Mouse (Mus musculus) hindbrain, embryonic 11.5 days (tissue): ENCODE results near the gene Cnot6. TPM values are rescaled to one million over a fixed set of nuclear protein-coding genes. Genes with fewer than 3 reads are reported as not detected.

Experiments used
- ATAC-seq: fragments of 200-750 bp; cut with Nextera tagmentation; 2 replicates; pipeline ENCODE4 v1.8.0; 2017; ENCODE audit warnings: mild to moderate bottlenecking, moderate TSS enrichment, moderate library complexity; ENCODE audit not compliant: low FRiP score
- DNase-seq: peaks from one replicate; pipeline ENCODE4 v3.0.0-alpha.2; 2015; ENCODE audit warnings: low spot score
- H3K27ac ChIP-seq: fragments of 300-500 bp; sonication (generic); 2 replicates; pipeline ENCODE4 v1.5.1; 2014; ENCODE audit warnings: mild to moderate bottlenecking, low read depth, low read length
- H3K27me3 ChIP-seq: fragments of 300-500 bp; sonication (generic); 2 replicates; pipeline ENCODE4 v1.6.1; 2014; ENCODE audit warnings: mild to moderate bottlenecking, low read length, moderate library complexity, mixed read lengths; ENCODE audit not compliant: control insufficient read depth, insufficient read depth
- H3K36me3 ChIP-seq: fragments of 300-500 bp; sonication (generic); 2 replicates; pipeline ENCODE4 v1.6.1; 2014; ENCODE audit warnings: mild to moderate bottlenecking, low read length, moderate library complexity, mixed read lengths; ENCODE audit not compliant: control insufficient read depth, insufficient read depth
- H3K4me1 ChIP-seq: fragments of 300-500 bp; sonication (generic); replicated peaks from 2 replicates; pipeline ENCODE4 v1.6.1; 2014; ENCODE audit warnings: low read length, mixed read lengths; ENCODE audit not compliant: control insufficient read depth, insufficient read depth
- H3K4me2 ChIP-seq: fragments of 300-500 bp; sonication (generic); replicated peaks from 2 replicates; pipeline ENCODE4 v1.6.1; 2014; ENCODE audit warnings: mild to moderate bottlenecking, low read depth, low read length
- H3K4me3 ChIP-seq: fragments of 300-500 bp; sonication (generic); 2 replicates; pipeline ENCODE4 v1.5.1; 2014; ENCODE audit warnings: low read depth, low read length
- H3K9ac ChIP-seq: fragments of 300-500 bp; sonication (generic); 2 replicates; pipeline ENCODE4 v1.6.1; 2014; ENCODE audit warnings: low read depth, low read length
- H3K9me3 ChIP-seq: fragments of 300-500 bp; sonication (generic); 2 replicates; pipeline ENCODE4 v1.6.1; 2016; ENCODE audit warnings: low read length; ENCODE audit not compliant: control insufficient read depth
- WGBS: fragments of 180-500 bp; shearing (Covaris S2); extraction: QIAGEN DNeasy Blood & Tissue Kit; methylation state at CpG from one replicate; pipeline ENCODE4 v1.1.7; 2014; 5-methylcytosine and 5-hydroxymethylcytosine counted together
- polyA plus RNA-seq: library from polyadenylated mRNA; unstranded; fragments of >200 nt; fragmentation: Nextera tagmentation; extraction: Ambion mirVana; gene quantifications from 2 replicates; pipeline ENCODE4 v1.2.1, GENCODE M21; 2014

Cnot6 gene
- polyA plus RNA-seq, 1 experiment from 2014 or later = 65.3 TPM

DNA sequence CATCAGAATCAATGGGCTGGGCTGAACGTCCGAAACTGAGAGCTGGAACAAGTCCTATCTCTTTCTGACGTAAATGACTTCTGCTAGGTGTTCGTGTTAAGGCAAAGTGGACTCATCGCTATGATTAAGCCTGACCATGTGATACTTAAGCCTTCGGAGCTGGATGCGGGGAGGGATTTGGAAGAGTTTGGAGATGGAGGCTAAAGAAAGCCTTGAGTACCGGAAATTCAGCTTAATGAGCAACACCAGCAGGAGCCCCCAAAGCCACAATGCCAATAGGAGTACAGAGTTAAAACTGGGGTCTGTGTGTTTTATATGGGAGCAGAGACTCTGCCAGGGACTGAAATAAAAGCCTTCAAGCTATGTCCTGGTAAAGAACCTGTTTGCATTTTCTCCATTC, 29.7 kb upstream of the Cnot6 start:
- no peak overlapping the region for H3K27ac ChIP-seq
- no peaks in the 10 kb centered on the region for H3K36me3 ChIP-seq
- H3K9me3 ChIP-seq = no peaks in the 10 kb centered on the region
- no peak for DNase-seq
- H3K4me2 ChIP-seq = no peak overlapping the region
- 81% methylated on average over 8 of the region's 8 CpGs for WGBS
- no peak overlapping the region for H3K9ac ChIP-seq
- peaks cover 2% of the 10 kb centered on the region; the same call in 1 of the 2 replicates for H3K4me1 ChIP-seq
- H3K4me3 ChIP-seq = no peak overlapping the region
- no peak for ATAC-seq
- no peaks in the 10 kb centered on the region for H3K27me3 ChIP-seq

DNA sequence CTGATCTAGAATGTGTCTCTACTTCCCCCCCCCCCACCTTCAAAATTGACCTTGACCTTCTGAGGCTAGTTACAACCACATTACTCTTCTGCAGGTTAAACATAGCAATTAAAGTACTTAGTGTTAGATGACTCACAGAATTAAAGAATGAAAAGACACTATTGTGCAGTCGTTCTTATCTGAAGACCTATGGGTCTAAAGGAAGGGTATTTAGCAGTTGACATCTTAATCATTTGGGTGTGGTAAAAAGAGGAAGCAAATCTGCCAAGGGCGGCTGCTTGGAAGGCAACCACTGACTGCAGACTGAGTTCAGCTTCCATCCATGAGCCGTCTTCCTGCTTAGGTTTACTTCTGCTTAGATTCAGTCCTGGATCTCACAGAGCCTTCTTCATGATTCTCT, 27.3 kb upstream of the Cnot6 start:
- Histone ChIP-seq H3K36me3 (no peaks in the 10 kb centered on the region), H3K9me3 (no peaks in the 10 kb centered on the region), H3K27ac (no peak overlapping the region), H3K4me2 (no peak overlapping the region), H3K4me1 (peaks cover 2% of the 10 kb centered on the region; the same call in 1 of the 2 replicates), H3K4me3 (no peak overlapping the region), H3K27me3 (no peaks in the 10 kb centered on the region), H3K9ac (no peak overlapping the region)
- ATAC-seq (no peak), DNase-seq (no peak)
- WGBS = 80% methylated on average over 3 of the region's 3 CpGs

DNA sequence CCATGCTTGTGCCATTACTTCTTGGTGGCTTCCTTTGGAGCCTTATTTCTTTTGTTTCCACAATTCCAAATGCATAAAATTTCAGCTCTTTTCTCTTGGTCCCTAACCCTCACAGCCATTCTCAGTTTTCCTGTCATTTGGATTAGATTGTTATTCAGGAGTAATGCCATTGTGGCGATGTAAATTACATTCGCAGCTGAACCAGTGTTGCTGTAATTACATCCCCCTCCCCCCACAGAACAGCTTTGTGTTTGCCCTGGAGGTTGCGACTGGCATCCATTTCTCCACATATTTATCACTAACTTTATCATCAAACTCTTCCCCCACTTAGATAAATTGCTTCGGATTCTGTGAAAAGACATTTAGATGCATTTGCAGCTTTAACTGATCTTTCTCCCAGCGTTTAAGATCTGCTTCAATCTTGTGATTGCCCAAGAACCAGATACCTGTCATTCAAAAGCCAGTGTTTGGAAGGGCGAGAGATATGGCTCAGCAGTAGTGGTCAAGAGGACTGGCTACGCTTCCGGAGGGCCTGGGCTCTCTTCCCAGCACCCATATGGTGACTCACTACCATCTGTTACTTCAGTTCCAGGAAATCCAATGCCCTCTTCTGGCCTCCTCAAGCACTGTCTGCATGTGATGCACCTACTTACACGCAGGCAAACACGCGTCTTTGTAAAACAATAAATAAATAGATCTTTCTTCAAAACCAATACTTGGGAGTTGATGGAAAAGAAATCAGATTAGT, 26.3 kb upstream of the Cnot6 start:
- no peaks in the 10 kb centered on the region for H3K27me3 ChIP-seq
- H3K4me1 ChIP-seq = peaks cover 2% of the 10 kb centered on the region; the same call in 1 of the 2 replicates
- no peak overlapping the region for H3K9ac ChIP-seq
- no peaks in the 10 kb centered on the region for H3K9me3 ChIP-seq
- peak; percentile 42 for DNase-seq
- H3K4me3 ChIP-seq = no peak overlapping the region
- no peak overlapping the region for H3K4me2 ChIP-seq
- no peak for ATAC-seq
- H3K27ac ChIP-seq = no peak overlapping the region
- 74% methylated on average over 11 of the region's 11 CpGs for WGBS
- no peaks in the 10 kb centered on the region for H3K36me3 ChIP-seq

DNA sequence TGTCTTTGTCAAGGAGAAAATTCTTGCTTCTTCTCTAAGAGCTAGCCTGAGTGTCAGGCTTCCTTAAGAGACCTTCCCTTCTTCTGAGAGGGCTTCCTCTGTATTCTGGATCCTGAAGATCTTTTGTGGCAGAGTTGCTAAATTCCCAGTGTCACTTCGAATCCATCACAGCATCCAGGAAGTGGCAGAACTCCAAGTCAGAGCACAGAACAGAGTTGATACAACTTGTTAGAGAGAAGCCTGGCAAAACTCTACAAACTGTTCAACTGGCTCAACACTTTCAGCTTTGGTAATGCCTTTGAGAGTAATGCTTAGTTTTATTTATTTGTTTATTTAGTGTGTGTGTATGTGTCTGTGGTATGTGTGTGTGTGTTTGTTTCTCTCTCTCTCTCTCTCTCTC, 25.1 kb upstream of the Cnot6 start:
- Histone ChIP-seq H3K4me1 (no peaks in the 10 kb centered on the region; the same call in 1 of the 2 replicates), H3K4me2 (no peak overlapping the region), H3K36me3 (no peaks in the 10 kb centered on the region), H3K9ac (no peak overlapping the region), H3K9me3 (no peaks in the 10 kb centered on the region), H3K27ac (no peak overlapping the region), H3K27me3 (no peaks in the 10 kb centered on the region), H3K4me3 (no peak overlapping the region)
- 62% methylated on average over 1 of the region's 1 CpGs for WGBS
- ATAC-seq (no peak), DNase-seq (no peak)

DNA sequence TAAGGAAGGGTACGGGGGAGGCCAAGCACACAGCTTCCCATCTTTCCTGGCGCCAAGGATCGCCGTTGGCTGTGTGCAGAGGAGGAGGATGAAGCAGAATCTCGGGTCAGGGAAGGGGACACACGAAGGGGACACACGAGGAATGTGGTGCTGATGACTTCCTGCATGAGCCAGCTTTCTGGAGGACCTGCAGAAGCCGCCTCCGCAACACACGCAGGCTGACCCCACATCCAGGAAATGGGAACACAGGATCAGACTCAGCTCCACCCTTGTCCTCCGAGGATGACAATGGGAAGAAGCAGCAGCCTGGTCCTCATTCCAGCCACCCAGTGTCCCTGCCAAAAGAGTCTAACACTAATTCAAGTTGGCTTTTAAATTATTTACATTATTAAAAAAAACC, 22.2 kb upstream of the Cnot6 start:
- no peak overlapping the region for H3K9ac ChIP-seq
- WGBS = 85% methylated on average over 11 of the region's 11 CpGs
- H3K36me3 ChIP-seq = no peaks in the 10 kb centered on the region
- DNase-seq = no peak
- no peak overlapping the region for H3K4me3 ChIP-seq
- no peaks in the 10 kb centered on the region for H3K27me3 ChIP-seq
- H3K9me3 ChIP-seq = no peaks in the 10 kb centered on the region
- no peak overlapping the region for H3K4me2 ChIP-seq
- H3K4me1 ChIP-seq = no peaks in the 10 kb centered on the region; the same call in 1 of the 2 replicates
- no peak for ATAC-seq
- no peak overlapping the region for H3K27ac ChIP-seq

DNA sequence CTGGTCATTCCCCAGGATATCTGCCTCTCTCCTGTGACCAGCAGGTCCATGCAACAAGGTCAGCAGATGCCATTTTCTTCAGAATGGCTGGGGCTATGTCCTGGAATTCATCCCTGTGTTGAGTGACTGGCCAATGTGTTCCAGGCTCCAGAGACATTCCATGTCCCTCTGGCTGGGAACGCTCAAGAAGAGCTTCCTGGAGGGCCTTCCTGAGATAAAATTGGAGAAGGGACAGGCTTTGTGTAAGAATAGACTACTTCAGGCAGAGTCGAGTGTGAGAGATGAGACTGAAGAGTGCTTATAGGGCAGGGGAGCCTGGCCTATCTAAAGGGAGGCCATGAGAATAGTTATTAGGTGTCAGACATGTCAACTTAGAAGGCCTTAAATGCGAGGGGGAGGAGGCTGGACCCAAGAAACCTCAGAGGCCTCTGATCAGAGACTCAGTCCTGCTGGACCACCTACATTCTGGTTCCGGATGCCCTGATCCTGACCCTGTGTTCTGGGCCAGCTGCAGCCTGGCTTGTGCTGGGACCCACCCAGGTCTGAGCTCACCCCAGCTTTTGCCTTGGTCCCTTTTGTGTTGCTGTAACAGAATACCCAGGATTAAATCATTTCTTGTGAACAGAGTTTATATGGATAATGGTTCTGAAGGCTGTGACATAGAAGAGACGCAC, 17.9 kb upstream of the Cnot6 start:
- ATAC-seq (no peak), DNase-seq (no peak)
- Histone ChIP-seq H3K27me3 (no peaks in the 10 kb centered on the region), H3K4me1 (no peaks in the 10 kb centered on the region), H3K27ac (no peak overlapping the region), H3K4me3 (no peak overlapping the region), H3K9ac (no peak overlapping the region), H3K36me3 (no peaks in the 10 kb centered on the region), H3K4me2 (no peak overlapping the region), H3K9me3 (no peaks in the 10 kb centered on the region)
- 84% methylated on average over 5 of the region's 5 CpGs for WGBS

DNA sequence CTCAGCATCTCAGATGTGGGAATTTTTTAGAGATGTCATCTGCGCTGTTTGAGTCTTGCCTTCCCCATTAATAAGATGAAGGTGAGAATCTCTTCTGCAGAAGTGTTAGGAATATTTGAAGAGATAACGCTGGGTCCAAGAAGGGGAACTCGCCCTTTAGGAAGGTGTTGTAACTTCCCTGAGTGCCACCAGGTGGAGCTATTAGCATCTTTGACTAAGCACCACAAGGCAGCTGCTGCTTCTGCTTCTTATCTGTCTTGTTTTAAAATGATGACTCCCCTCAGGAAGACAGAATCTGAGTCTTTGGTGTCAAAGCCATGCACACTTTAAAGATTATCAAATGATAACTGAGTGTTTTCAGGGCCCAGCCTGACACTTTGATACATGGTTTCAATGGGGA, 15.4 kb upstream of the Cnot6 start:
- Histone ChIP-seq H3K9me3 (no peaks in the 10 kb centered on the region), H3K4me3 (no peak overlapping the region), H3K27ac (no peak overlapping the region), H3K36me3 (no peaks in the 10 kb centered on the region), H3K4me2 (no peak overlapping the region), H3K9ac (no peak overlapping the region), H3K4me1 (no peaks in the 10 kb centered on the region), H3K27me3 (no peaks in the 10 kb centered on the region)
- DNase-seq = peak; percentile 73
- no peak for ATAC-seq
- WGBS = 25% methylated on average over 3 of the region's 3 CpGs

DNA sequence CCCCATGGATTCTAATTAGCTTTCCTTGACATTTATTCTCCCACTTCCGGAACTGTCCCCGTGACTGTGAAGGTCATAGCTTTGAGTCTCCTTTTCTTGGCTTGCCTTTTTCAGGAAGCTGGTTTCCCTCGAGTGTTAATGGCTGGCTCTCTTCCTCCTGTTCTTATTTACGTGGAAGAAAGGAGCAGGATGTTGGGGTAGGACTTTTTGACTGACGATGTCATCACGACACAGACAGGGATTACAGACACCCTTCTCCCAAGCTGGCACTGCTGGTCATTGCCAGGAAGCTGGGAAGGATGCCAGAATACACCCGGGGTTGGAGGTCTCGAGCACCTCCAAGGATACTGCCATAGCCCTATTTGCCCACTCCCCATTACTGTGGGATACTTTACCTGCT, 14.3 kb upstream of the Cnot6 start:
- 71% methylated on average over 8 of the region's 8 CpGs for WGBS
- no peaks in the 10 kb centered on the region for H3K9me3 ChIP-seq
- no peak overlapping the region for H3K4me2 ChIP-seq
- DNase-seq = no peak
- no peaks in the 10 kb centered on the region for H3K4me1 ChIP-seq
- no peak overlapping the region for H3K4me3 ChIP-seq
- H3K27ac ChIP-seq = no peak overlapping the region
- no peak overlapping the region for H3K9ac ChIP-seq
- no peak for ATAC-seq
- H3K36me3 ChIP-seq = no peaks in the 10 kb centered on the region
- H3K27me3 ChIP-seq = no peaks in the 10 kb centered on the region

DNA sequence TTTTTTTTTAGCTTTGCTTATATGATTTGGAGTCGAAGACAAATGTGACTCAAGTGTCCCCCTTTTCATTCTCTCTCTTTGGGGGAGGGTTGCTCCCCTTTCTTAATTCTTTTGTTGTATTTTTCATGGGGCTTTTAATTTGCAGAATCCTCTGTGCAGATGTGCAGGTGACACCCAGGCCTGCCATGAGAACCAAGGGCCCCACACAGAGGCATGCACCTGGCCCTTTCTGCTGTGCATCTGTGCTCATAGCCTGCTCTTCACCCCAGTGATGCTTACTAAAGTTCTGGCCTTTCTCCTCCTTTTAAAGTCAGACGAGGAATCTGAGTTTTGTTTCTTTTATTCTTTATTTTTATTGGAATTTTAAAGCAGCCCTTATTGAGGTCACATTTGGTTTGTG, 12.2 kb upstream of the Cnot6 start:
- DNase-seq = no peak
- H3K9me3 ChIP-seq = no peaks in the 10 kb centered on the region
- H3K4me3 ChIP-seq = no peak overlapping the region
- ATAC-seq = no peak
- H3K36me3 ChIP-seq = no peaks in the 10 kb centered on the region
- H3K27me3 ChIP-seq = no peaks in the 10 kb centered on the region
- H3K9ac ChIP-seq = no peak overlapping the region
- no peaks in the 10 kb centered on the region for H3K4me1 ChIP-seq
- no peak overlapping the region for H3K4me2 ChIP-seq
- WGBS = 82% methylated on average over 2 of the region's 2 CpGs
- H3K27ac ChIP-seq = no peak overlapping the region
